Mouse (Mus musculus) cerebellum, postnatal 36 days (tissue): ENCODE results near the gene Ptms.
A peak's percentile ranks its signal among the peaks of the same experiment; 100 is the strongest.
"Not testable (repeated sequence)": the region's sequence is repeated elsewhere in the genome, so short reads cannot be mapped to it uniquely, and the experiment has no call there.

Experiments used
- DNase-seq, 2 experiments: peaks; one replicate each; pipeline ENCODE4 v3.0.0; 2021 to 2022; ENCODE audit warnings: mixed read lengths in 2 of 2

The Ptms gene

DNA sequence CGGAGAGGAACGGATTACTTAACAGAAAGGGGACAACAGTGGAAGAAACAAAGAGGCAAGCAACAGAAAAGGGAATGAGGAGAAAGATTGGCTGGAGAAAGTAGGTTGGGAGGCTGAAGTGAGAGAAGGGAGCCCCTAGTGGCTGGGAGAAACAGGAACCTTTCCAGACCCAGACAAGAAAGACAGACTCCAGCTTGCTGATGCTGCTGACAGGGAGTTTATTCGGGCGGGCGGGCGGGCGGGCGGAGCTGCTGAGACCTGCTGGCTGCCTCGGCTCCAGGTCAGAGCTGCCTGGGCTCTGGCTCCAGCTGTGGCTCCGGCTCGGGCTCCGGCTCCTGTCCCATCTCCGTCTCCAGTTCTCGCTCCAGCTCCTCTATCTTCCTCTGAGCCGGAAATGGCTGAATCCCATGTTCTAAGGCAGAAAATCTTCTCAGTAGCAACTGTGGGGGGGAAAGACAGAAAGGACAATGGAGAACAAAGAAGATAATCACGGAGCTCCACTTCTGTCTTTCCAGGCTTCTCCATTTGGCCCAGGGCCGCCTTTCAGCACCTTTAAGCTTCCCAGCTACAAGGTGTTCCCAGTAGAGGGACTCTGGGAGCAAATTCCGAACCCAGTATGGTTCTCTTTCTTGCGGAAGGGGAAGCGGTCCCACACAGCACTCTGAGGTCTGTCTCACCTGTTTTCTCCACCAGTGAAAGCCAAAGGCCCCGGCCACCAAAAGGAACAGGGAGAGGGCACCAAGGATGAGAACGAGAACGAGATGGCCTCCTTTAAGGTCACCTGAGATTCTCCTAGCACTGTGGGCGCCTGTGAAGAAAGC lies 15.5 kb downstream of the Ptms start:
- DNase-seq: peak; percentile 70 to 79

DNA sequence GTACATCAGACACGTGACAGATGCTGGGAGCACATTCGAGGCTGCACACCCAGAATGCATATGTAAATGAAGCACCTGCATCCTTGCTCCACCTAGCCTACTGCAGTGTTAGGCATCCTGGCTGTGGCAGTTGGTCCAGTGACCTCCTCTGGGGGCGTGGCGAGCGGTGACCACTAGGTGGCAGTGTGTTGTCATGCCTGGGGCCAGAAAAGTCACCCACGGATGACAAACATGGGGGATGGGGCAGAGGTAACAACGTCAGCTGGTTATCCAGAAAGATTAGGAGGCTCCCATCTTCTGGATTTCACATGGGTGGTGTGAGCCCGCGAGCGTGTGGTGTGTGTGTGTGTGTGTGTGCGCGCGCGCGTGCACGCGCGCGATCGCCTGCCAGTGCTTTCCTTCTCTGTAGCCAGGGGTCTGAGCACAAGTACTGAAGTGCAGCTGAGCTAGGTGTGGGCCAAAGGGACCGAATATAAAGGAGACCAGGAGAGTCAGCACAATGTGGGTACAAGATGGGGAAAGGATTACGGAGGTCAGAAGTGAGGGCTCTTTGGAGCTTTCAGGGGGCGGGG lies 16.2 kb downstream of the Ptms start:
- DNase-seq: peak; percentile 98 to 99

DNA sequence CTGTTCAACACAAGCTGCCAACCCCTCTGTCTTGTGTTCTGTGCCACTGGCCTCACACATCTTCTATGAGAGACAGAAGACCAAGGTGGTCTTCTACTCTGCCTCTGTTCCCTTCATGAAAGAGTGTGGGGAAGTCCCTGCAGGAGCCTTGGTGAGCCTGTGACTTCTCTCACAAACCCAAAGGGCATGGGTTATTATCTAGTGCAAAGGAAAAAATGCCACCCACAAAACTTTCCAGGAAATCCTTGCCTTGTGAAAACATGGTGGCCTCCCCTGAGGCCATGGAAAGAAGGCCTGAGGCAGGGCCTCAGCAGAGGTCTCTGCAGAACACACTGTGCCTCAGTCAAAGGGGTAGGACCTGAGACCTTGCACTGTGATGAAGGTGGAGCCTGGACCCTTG lies 18.1 kb downstream of the Ptms start:
- no peak for DNase-seq

GRCm38 (mm10) chr6:124900801-124901480 lies 19.0 kb downstream of the Ptms start:
- no peak for DNase-seq

GRCm38 (mm10) chr6:124900056-124900800 lies 19.7 kb downstream of the Ptms start:
- peak in 1 of 2 experiments; percentile 34 for DNase-seq

- DNase-seq: no peak
Measured at GRCm38 (mm10) chr6:124898359-124898758, 21.5 kb downstream of the Ptms start.

- DNase-seq: not testable (repeated sequence)
Measured at GRCm38 (mm10) chr6:124894113-124894512, 25.8 kb downstream of the Ptms start.

DNA sequence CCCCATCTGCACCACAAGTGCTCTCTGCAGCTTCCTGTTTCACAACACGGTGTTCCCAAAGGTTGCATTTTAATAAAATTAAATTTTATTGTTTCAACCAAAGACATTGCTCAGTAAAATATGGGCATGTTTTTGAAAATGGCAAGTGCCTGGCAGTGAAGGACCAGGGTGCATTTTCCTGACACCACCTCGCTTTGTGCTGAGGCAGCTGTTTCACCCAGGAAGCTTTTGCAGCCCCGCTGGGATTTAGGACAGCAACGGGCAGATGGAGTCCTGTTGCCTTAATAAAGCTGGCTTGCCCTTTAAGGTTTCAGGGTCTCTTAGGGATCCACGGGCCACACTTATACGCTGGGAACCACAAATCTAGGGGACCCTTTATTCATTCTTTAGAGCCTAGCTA lies 28.9 kb downstream of the Ptms start:
- no peak for DNase-seq

- no peak for DNase-seq
Measured at GRCm38 (mm10) chr6:124888555-124889125, 31.3 kb downstream of the Ptms start.

- DNase-seq: no peak
Measured at GRCm38 (mm10) chr6:124887986-124888385, 31.9 kb downstream of the Ptms start, which contains the start of gene Cd4. Gene Cd4 (minus strand): TSS chr6:124888221.

DNA sequence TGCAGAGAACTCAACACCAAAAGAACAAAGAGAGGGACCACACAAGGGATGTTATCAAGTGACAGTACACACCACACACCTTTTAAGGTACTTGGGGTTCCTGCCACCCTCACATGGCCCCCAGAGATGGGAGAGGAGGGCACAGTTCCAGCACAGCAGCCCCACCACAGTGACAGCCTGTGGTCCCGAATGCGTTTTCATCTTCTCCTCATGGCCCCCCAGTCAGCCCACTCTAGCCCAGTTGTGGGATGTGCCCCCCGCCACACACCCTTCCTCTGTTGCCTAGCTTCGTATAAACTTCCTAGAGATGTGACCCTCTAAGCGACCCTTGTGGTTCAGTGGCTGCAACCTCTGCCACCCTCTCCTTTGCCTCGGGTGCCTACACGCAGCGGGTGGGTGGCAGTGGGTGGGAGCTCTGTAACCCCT lies 33.9 kb downstream of the Ptms start:
- no peak for DNase-seq

- DNase-seq: peak; percentile 87
Measured at GRCm38 (mm10) chr6:124884714-124885500, 35.0 kb downstream of the Ptms start.

DNA sequence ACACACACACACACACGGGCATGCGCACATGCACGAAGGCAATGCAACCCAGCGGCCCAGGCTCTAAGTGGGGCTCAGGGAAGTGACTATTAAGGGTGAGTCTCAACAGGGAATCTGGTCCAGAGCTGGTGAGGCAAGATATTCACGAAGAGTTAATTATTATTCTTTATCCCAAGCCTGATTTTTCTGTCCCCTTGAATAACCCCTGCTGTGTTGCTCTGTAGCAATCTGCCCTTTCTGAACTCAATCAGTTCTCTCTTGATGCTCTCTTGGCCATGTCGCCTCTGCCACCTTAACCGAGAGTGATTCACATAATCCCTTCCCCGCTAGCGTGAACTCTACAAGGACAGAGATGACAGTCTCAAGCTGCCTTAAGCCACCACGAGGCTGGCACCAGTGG lies 36.6 kb downstream of the Ptms start:
- DNase-seq: no peak

DNA sequence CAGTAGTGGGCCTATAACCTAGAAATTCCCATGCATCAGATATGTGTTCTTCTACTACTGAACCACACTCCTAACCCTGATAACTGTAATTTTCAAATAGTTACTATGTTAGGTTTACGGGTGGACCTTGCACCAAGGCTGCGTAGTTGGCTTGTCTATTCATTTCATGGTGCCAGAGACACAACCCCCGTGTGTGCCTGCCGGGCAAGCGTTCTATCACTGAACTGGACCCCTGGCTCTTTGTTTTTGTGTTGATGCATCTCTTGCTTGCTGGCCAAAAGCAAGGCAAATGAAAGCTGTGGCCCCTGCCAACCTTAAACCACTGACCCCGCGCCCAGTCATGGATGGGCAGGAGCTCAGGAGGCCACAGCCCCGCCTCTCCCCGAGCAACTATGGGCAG lies 38.1 kb downstream of the Ptms start:
- no peak for DNase-seq

GRCm38 (mm10) chr6:124879390-124879789 lies 40.5 kb downstream of the Ptms start:
- DNase-seq: no peak

DNA sequence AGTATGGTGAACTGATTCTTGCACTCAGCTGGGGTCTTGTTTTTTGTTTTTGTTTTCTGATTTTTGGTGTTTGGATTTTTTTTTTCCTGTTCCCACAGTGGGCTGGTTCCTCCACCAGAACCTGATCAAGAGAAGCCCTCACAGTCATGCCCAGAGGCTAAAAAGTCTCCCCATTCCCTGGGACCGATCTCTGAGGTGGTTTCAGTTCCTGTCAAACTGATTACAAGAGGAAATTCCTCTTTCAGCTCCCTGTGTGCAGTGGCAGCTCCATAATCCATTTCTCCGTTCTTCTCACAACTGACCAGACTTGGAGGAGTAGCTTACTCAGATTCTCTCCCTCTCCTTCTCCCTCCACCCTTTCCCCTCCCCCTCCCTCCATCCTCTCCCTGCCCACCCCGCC lies 45.6 kb downstream of the Ptms start:
- no peak for DNase-seq

DNA sequence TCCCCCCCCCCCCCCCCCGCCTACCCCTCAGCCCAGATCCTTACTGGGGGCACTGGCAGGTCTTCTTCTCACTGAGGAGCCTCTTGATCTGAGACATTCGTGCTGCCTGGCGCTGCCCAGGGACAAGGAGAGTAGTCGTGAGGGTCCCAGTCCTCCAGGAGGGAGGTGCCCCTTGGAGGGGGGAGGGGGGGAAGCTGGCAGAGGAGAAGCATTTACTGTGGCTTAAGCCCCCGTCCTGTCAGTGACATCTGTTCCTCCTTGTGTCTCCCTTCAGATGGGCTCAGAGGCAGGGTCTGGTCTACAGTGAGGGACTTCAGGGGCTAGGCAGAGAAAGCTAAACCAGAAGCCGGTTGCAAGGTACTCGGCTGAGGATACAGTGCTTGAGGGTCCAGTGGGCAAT lies 53.3 kb downstream of the Ptms start:
- no peak for DNase-seq

DNA sequence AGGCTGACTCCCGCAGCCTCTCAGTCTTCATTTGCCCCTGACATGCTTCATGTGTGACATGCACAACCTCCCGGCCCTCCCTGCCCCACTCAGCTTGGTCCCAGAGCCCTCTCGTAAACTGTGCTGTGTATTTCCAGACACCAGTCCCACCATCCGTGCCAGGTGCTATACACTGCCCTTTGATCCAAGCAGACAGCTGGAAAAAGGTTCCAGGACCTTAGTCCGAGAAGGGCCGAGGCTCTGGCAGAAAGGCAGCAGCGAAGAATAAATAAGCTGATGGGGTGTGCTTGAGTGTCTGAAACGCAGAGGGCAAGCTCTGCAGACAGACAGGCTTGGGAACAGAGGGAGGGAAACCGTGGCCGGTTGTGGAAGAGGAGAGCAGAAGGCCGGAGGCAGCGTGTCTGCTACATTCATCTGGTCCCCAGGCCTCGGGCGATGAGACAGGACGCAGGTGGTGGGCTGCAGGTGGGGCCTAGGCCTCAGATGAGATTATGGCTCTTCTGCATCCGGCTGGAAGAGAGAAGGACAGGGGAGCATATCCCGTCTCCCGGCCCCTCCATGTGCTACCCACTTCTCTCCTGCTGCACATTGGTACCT lies 54.0 kb downstream of the Ptms start:
- no peak for DNase-seq
